Mouse (Mus musculus): Measurements from ENCODE around the gene Zfp362. TPM values are rescaled to one million over a fixed set of nuclear protein-coding genes. Genes with fewer than 3 reads are reported as not detected.

Zfp362 gene
- polyA plus RNA-seq, 1 experiment from 2014 or later: 12.9 TPM

- TF ChIP-seq CTCF (IDR thresholded peaks at IDR 0.05; ENCODE audit: low read depth): no peak
- WGBS: 46% methylated on average over 6 of the region's 6 CpGs
- Histone ChIP-seq H3K4me2 (replicated peaks; ENCODE audit: low read depth) (0 out of 2 replicates have a peak overlapping the region, but pooled peaks have one; percentile 30), H3K9ac (ENCODE audit: low read depth, low read length) (no peak overlapping the region), H3K27me3 (replicated peaks; ENCODE audit: control insufficient read depth, insufficient read depth, low read length) (no peaks in the 10 kb centered on the region), H3K4me1 (replicated peaks; ENCODE audit: control insufficient read depth, insufficient read depth, low read length) (peaks cover 27% of the 10 kb centered on the region; the same call in 1 of the 2 replicates), H3K9me3 (ENCODE audit: control insufficient read depth) (no peaks in the 10 kb centered on the region), H3K4me3 (ENCODE audit: low read depth, low read length) (no peak overlapping the region), H3K36me3 (ENCODE audit: control insufficient read depth, insufficient read depth) (no peaks in the 10 kb centered on the region; the same call in 1 of the 2 replicates), H3K27ac (ENCODE audit: low read depth, low read length) (peak overlapping the region; percentile 28)
- ATAC-seq: no peak
These were observed 72.3 kb downstream of the Zfp362 start for GRCm38 (mm10) chr4:128733496-128733895.

- no peaks in the 10 kb centered on the region for H3K9me3 ChIP-seq (ENCODE audit: control insufficient read depth)
- H3K4me2 ChIP-seq (replicated peaks; ENCODE audit: low read depth): no peak overlapping the region
- no peak for ATAC-seq
- TF ChIP-seq CTCF (IDR thresholded peaks at IDR 0.05; ENCODE audit: low read depth): no peak
- H3K27ac ChIP-seq (ENCODE audit: low read depth, low read length): no peak overlapping the region
- H3K9ac ChIP-seq (ENCODE audit: low read depth, low read length): no peak overlapping the region
- WGBS: 49% methylated on average over 5 of the region's 5 CpGs
- H3K4me3 ChIP-seq (ENCODE audit: low read depth, low read length): no peak overlapping the region
- H3K4me1 ChIP-seq (replicated peaks; ENCODE audit: control insufficient read depth, insufficient read depth, low read length): peaks cover 27% of the 10 kb centered on the region; the same call in 1 of the 2 replicates
- H3K36me3 ChIP-seq (ENCODE audit: control insufficient read depth, insufficient read depth): no peaks in the 10 kb centered on the region; the same call in 1 of the 2 replicates
- H3K27me3 ChIP-seq (replicated peaks; ENCODE audit: control insufficient read depth, insufficient read depth, low read length): no peaks in the 10 kb centered on the region
These were observed 73.1 kb downstream of the Zfp362 start for GRCm38 (mm10) chr4:128732794-128733193.

- H3K4me1 ChIP-seq (replicated peaks; ENCODE audit: control insufficient read depth, insufficient read depth, low read length): peaks cover 24% of the 10 kb centered on the region; the same call in 1 of the 2 replicates
- 0 out of 2 replicates have a peak overlapping the region, but pooled peaks have one; percentile 0 for H3K9ac ChIP-seq (ENCODE audit: low read depth, low read length)
- H3K4me3 ChIP-seq (ENCODE audit: low read depth, low read length): no peak overlapping the region
- WGBS: 72% methylated on average over 6 of the region's 6 CpGs
- no peaks in the 10 kb centered on the region for H3K9me3 ChIP-seq (ENCODE audit: control insufficient read depth)
- TF ChIP-seq CTCF (IDR thresholded peaks at IDR 0.05; ENCODE audit: low read depth): no peak
- no peaks in the 10 kb centered on the region for H3K27me3 ChIP-seq (replicated peaks; ENCODE audit: control insufficient read depth, insufficient read depth, low read length)
- no peak overlapping the region for H3K27ac ChIP-seq (ENCODE audit: low read depth, low read length)
- no peaks in the 10 kb centered on the region; the same call in 1 of the 2 replicates for H3K36me3 ChIP-seq (ENCODE audit: control insufficient read depth, insufficient read depth)
- H3K4me2 ChIP-seq (replicated peaks; ENCODE audit: low read depth): peak overlapping the region; percentile 85
- ATAC-seq: no peak
These were observed 75.6 kb downstream of the Zfp362 start for GRCm38 (mm10) chr4:128730271-128730670.

- 0 out of 2 replicates have a peak overlapping the region, but pooled peaks have one; percentile 5 for H3K27ac ChIP-seq (ENCODE audit: low read depth, low read length)
- H3K4me1 ChIP-seq (replicated peaks; ENCODE audit: control insufficient read depth, insufficient read depth, low read length): peaks cover 19% of the 10 kb centered on the region; the same call in 1 of the 2 replicates
- 32% methylated on average over 5 of the region's 5 CpGs for WGBS
These were observed 76.2 kb downstream of the Zfp362 start for GRCm38 (mm10) chr4:128729709-128730037.

GRCm38 (mm10) chr4:128729033-128729708 is 76.7 kb downstream of the Zfp362 start:
- H3K27me3 ChIP-seq (replicated peaks; ENCODE audit: control insufficient read depth, insufficient read depth, low read length): no peaks in the 10 kb centered on the region
- H3K9me3 ChIP-seq (ENCODE audit: control insufficient read depth): no peaks in the 10 kb centered on the region
- H3K9ac ChIP-seq (ENCODE audit: low read depth, low read length): peak overlapping the region; percentile 0
- H3K27ac ChIP-seq (ENCODE audit: low read depth, low read length): 0 out of 2 replicates have a peak overlapping the region, but pooled peaks have one; percentile 5
- TF ChIP-seq CTCF (IDR thresholded peaks at IDR 0.05; ENCODE audit: low read depth): no peak
- 15% methylated on average over 15 of the region's 15 CpGs for WGBS
- H3K4me2 ChIP-seq (replicated peaks; ENCODE audit: low read depth): peak overlapping the region; percentile 85
- H3K4me1 ChIP-seq (replicated peaks; ENCODE audit: control insufficient read depth, insufficient read depth, low read length): peaks cover 14% of the 10 kb centered on the region; the same call in 1 of the 2 replicates
- H3K4me3 ChIP-seq (ENCODE audit: low read depth, low read length): peak overlapping the region; percentile 84
- no peaks in the 10 kb centered on the region; the same call in 1 of the 2 replicates for H3K36me3 ChIP-seq (ENCODE audit: control insufficient read depth, insufficient read depth)
- no peak for ATAC-seq

More at GRCm38 (mm10) chr4:128729709-128730037, 76.2 kb downstream of the Zfp362 start:
- peak overlapping the region; percentile 85 for H3K4me2 ChIP-seq (replicated peaks; ENCODE audit: low read depth)
- peak overlapping the region; percentile 0; the same call in 1 of the 2 replicates for H3K9ac ChIP-seq (ENCODE audit: low read depth, low read length)
- TF ChIP-seq CTCF (IDR thresholded peaks at IDR 0.05; ENCODE audit: low read depth): no peak
- no peaks in the 10 kb centered on the region; the same call in 1 of the 2 replicates for H3K36me3 ChIP-seq (ENCODE audit: control insufficient read depth, insufficient read depth)
- H3K4me3 ChIP-seq (ENCODE audit: low read depth, low read length): peak overlapping the region; percentile 84; the same call in 1 of the 2 replicates
- no peaks in the 10 kb centered on the region for H3K27me3 ChIP-seq (replicated peaks; ENCODE audit: control insufficient read depth, insufficient read depth, low read length)
- no peak for ATAC-seq
- no peaks in the 10 kb centered on the region for H3K9me3 ChIP-seq (ENCODE audit: control insufficient read depth)

GRCm38 (mm10) chr4:128728431-128728851 is 77.4 kb downstream of the Zfp362 start:
- no peaks in the 10 kb centered on the region for H3K27me3 ChIP-seq (replicated peaks; ENCODE audit: control insufficient read depth, insufficient read depth, low read length)
- ATAC-seq: no peak
- peak overlapping the region; percentile 97 for H3K27ac ChIP-seq (ENCODE audit: low read depth, low read length)
- peak overlapping the region; percentile 85 for H3K4me2 ChIP-seq (replicated peaks; ENCODE audit: low read depth)
- H3K4me1 ChIP-seq (replicated peaks; ENCODE audit: control insufficient read depth, insufficient read depth, low read length): 0 out of 2 replicates have a peak, but pooled peaks cover 9% of the 10 kb centered on the region
- H3K9me3 ChIP-seq (ENCODE audit: control insufficient read depth): no peaks in the 10 kb centered on the region
- 0% methylated on average over 5 of the region's 5 CpGs for WGBS
- peak overlapping the region; percentile 84 for H3K4me3 ChIP-seq (ENCODE audit: low read depth, low read length)
- peak overlapping the region; percentile 99 for H3K9ac ChIP-seq (ENCODE audit: low read depth, low read length)
- no peaks in the 10 kb centered on the region; the same call in 1 of the 2 replicates for H3K36me3 ChIP-seq (ENCODE audit: control insufficient read depth, insufficient read depth)
- no peak for TF ChIP-seq CTCF (IDR thresholded peaks at IDR 0.05; ENCODE audit: low read depth)

Data from intestine, postnatal 0 days (tissue).